Mouse (Mus musculus): Measurements from ENCODE around the gene Dio1. TPM values are rescaled to one million over a fixed set of nuclear protein-coding genes. Genes with fewer than 3 reads are reported as not detected.

Dio1 gene
- polyA plus RNA-seq, 1 experiment from 2014 or later = not detected

DNA sequence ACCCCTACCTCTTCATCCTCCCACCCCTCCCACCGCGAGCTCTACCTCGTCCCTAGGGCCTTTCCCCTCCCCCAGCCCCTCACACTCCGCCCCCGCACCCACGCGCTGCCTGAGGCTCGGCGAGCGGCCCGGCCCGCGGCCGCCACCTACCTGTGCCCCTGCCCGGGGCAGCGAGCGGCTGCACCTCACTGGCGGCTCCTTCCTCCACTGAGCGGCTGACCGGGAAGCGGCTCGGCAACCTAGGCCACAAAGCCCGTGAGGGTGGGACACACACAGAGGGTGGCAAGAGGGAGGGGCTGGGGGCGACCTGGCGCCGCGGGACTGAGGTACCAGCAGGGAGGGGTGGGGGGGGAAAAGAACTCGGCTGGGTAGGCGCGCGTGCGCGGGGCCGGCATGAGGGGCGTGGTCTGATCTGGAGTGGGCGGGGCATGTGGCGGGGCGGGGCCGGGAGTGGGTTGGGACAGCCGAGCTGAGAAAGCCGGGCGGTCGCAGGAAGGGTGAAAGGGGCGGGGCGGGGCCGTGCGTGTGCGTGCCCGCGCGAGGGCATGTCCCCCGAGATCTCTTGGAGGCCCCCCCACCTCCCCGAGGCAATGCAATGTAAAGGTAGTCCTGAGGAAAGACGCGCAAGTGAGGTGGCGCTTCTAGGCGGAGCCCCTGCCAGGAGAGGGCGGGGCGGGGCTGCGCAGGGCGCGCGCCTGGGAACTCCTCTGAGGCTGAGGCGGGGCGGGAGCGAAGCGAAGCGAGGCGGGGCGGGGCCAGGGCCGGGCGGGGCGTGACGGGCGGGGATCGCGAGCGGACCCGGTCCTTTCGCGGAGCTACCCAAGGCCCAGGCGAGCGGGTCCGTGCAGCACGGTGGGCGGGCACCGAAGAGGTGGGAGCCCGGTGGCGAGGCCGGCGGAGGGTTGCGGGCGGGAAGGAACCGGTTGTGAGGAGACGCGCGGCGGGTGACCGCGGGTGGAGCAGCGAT, 53.6 kb downstream of the Dio1 start, which contains the start of the genes Lrrc42 and Hspb11:
Lrrc42 (minus strand) TSS at position 408 of the 967 bp plus-strand sequence.
Hspb11 (plus strand) TSS at position 469 of the 967 bp plus-strand sequence.
- WGBS = under 1% methylated on average over 93 of the region's 101 CpGs
- no peaks in the 10 kb centered on the region for H3K27me3 ChIP-seq (ENCODE audit: poor library complexity, severe bottlenecking)
- H3K36me3 ChIP-seq (replicated peaks) = no peaks in the 10 kb centered on the region
- H3K27ac ChIP-seq = peak within 1 kb of the TSS; percentile 95
- H3K4me1 ChIP-seq = peaks cover 49% of the 10 kb centered on the region
- H3K9me3 ChIP-seq = no peaks in the 10 kb centered on the region
- peak within 1 kb of the TSS; percentile 79 for H3K4me3 ChIP-seq
- peak; percentile 99 for DNase-seq (ENCODE audit: extremely low spot score, low spot score)

DNA sequence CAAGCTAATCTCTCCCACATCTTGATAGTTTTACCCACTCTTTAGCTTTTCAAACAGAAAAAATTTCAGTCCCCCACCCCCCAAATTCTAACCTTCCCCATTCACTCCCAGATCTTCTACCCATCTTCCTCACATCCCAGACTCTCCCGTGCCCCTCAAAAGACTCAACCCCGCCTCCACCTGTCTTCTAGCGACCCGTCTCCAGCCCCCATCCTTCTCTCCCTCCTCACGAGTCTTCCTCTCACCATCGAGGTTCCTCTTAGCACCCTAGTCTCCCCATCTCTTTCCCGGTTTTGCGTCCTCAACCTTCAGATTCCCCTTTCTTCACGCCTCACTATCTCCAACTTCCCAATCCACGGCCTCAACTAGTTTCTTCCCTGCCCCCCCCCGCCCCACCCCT, 54.4 kb downstream of the Dio1 start:
- Histone ChIP-seq H3K27ac (peak overlapping the region; percentile 95), H3K4me1 (peaks cover 49% of the 10 kb centered on the region), H3K27me3 (ENCODE audit: poor library complexity, severe bottlenecking) (no peaks in the 10 kb centered on the region), H3K4me3 (peak overlapping the region; percentile 79), H3K36me3 (replicated peaks) (peaks cover 1% of the 10 kb centered on the region), H3K9me3 (no peaks in the 10 kb centered on the region)
- peak; percentile 17 for DNase-seq (ENCODE audit: extremely low spot score, low spot score)
- under 1% methylated on average over 11 of the region's 11 CpGs for WGBS

DNA sequence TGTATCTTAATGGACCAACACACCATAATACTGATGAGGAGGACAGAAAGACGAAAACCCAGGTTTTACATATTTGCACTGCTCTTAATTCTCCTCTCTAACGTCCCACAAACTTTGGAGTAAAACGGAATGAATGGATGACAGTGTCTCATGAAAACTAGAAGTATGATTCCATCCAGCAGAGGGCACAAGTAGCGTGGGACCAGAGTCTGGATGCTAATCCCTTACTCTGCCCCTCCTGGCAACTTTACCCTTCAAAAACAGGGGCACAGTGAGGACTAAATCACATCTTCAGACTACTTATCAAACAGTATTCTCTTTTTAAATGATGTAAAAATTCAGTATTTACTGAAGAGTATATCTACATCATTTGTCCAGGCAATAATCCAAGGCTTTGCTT, 56.5 kb downstream of the Dio1 start:
- 35% methylated on average over 4 of the region's 4 CpGs for WGBS

DNA sequence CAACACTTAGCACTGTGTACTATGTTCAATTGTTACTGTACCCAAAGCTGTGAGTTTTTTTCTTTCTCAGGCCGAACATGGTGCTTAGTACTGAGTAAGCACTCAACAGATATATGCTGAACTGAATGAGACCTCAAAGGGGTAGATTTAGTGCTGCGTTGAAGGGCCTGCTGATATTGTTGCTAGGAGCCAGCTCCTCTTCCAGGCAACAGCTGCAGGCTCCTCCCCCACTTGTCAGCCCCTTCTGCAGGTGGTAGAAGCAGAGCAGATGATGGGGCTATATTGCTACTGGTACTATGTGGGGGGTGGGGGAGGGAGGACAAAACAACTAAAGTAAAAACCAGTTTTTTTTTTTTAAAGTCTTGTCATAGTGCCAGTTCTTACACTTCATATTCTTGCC, 57.5 kb downstream of the Dio1 start:
- no peak for DNase-seq (ENCODE audit: extremely low spot score, low spot score)
- Histone ChIP-seq H3K4me3 (no peak overlapping the region), H3K4me1 (peaks cover 45% of the 10 kb centered on the region), H3K36me3 (replicated peaks) (peaks cover 24% of the 10 kb centered on the region), H3K9me3 (no peaks in the 10 kb centered on the region), H3K27me3 (ENCODE audit: poor library complexity, severe bottlenecking) (no peaks in the 10 kb centered on the region), H3K27ac (no peak overlapping the region)
- WGBS = 68% methylated on average over 2 of the region's 2 CpGs

More for the DNA sequence above, 56.5 kb downstream of the Dio1 start:
- Histone ChIP-seq H3K36me3 (replicated peaks) (peaks cover 19% of the 10 kb centered on the region), H3K27ac (no peak overlapping the region), H3K4me3 (no peak overlapping the region), H3K27me3 (ENCODE audit: poor library complexity, severe bottlenecking) (no peaks in the 10 kb centered on the region), H3K4me1 (peaks cover 49% of the 10 kb centered on the region), H3K9me3 (no peaks in the 10 kb centered on the region)
- no peak for DNase-seq (ENCODE audit: extremely low spot score, low spot score)

DNA sequence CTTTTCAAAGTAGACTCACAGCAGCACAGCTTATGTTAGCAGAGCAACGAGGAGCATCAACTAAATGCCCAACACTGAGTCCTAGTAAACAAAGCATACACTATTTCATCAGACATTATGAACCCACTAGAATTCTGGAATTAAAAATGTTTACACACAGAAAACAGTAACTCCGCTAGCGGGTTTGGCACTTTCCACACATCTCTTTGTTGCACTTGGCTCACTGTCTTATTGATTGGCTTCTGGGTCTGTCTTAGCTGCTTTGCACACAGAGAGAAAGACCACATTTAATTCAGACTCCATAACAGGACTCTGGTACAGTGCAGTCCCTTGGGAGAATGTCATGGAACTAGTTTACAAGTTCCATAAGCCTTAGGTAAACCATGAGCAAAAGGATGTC, 58.9 kb downstream of the Dio1 start:
- no peaks in the 10 kb centered on the region for H3K9me3 ChIP-seq
- no peaks in the 10 kb centered on the region for H3K27me3 ChIP-seq (ENCODE audit: poor library complexity, severe bottlenecking)
- H3K4me1 ChIP-seq = peaks cover 45% of the 10 kb centered on the region
- no peak overlapping the region for H3K27ac ChIP-seq
- H3K4me3 ChIP-seq = no peak overlapping the region
- DNase-seq (ENCODE audit: extremely low spot score, low spot score) = no peak
- H3K36me3 ChIP-seq (replicated peaks) = peaks cover 37% of the 10 kb centered on the region
- WGBS = 96% methylated on average over 3 of the region's 3 CpGs

DNA sequence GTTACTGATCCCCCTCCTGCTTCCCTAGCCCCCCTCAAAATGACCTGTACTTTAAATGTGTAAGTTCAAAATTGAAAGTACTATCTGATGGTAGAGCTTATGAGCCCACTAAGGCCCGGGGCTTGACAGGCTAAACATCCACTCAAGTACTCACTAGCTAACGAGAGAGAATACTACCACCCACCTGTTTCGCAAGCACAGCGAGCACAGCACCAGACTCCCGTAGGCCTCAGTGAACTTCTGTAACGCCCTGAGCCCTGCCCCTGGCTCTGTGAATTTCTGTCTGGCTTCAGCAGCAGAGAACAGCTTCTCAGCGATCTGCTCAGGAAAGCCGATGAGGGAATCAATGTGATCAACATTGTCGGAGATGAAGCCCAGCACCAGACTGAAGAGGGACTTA, 59.9 kb downstream of the Dio1 start:
- WGBS = 86% methylated on average over 9 of the region's 9 CpGs
- Histone ChIP-seq H3K9me3 (no peaks in the 10 kb centered on the region), H3K36me3 (replicated peaks) (peaks cover 45% of the 10 kb centered on the region), H3K27ac (no peak overlapping the region), H3K4me3 (no peak overlapping the region), H3K27me3 (ENCODE audit: poor library complexity, severe bottlenecking) (no peaks in the 10 kb centered on the region), H3K4me1 (peaks cover 37% of the 10 kb centered on the region)
- no peak for DNase-seq (ENCODE audit: extremely low spot score, low spot score)

DNA sequence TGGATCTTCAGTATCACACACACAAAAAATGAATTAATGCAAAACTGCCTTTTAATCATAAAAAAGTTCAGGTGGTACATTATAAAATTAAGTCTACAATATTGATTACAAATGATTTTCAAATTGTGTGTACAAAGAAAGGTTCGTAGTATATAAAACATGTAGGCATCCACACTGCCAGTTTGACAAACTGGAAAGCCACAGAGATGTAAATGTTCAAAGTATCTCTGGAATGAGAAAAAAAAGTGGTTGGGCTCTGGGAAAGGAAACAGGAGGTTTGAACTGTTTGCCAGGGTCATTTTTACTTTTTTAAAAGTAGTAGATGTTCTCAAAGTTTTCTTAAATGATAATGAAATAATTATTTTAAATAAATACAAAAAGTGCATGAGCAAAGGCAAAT, 60.9 kb downstream of the Dio1 start:
- no peak for DNase-seq (ENCODE audit: extremely low spot score, low spot score)
- WGBS = 91% methylated on average over 1 of the region's 1 CpGs
- H3K27ac ChIP-seq = no peak overlapping the region
- peaks cover 56% of the 10 kb centered on the region for H3K36me3 ChIP-seq (replicated peaks)
- no peaks in the 10 kb centered on the region for H3K9me3 ChIP-seq
- H3K4me1 ChIP-seq = peaks cover 26% of the 10 kb centered on the region
- no peaks in the 10 kb centered on the region for H3K27me3 ChIP-seq (ENCODE audit: poor library complexity, severe bottlenecking)
- H3K4me3 ChIP-seq = no peak overlapping the region

DNA sequence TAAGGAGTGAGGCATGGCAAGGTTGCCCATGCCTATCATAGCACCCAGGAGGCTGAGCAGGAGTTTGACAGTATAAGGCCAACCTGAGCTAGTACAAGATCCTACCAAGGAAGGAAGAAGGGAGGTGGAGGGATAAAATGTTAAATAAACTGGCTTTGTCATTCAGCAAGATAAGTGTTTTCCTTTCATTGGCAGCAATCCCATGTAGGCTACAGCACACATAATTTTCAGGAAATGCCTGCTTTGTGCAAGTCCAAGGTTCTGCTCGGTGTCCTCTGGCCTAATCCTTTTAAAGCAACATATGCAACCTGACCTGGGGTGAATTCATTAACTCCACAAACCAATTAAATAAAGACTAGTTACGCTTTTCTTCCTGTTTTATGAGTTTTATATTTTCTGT, 61.6 kb downstream of the Dio1 start:
- Histone ChIP-seq H3K9me3 (no peaks in the 10 kb centered on the region), H3K4me1 (peaks cover 19% of the 10 kb centered on the region), H3K4me3 (no peak overlapping the region), H3K27ac (no peak overlapping the region), H3K36me3 (replicated peaks) (peaks cover 63% of the 10 kb centered on the region), H3K27me3 (ENCODE audit: poor library complexity, severe bottlenecking) (no peaks in the 10 kb centered on the region)
- 79% methylated on average over 2 of the region's 2 CpGs for WGBS
- no peak for DNase-seq (ENCODE audit: extremely low spot score, low spot score)

DNA sequence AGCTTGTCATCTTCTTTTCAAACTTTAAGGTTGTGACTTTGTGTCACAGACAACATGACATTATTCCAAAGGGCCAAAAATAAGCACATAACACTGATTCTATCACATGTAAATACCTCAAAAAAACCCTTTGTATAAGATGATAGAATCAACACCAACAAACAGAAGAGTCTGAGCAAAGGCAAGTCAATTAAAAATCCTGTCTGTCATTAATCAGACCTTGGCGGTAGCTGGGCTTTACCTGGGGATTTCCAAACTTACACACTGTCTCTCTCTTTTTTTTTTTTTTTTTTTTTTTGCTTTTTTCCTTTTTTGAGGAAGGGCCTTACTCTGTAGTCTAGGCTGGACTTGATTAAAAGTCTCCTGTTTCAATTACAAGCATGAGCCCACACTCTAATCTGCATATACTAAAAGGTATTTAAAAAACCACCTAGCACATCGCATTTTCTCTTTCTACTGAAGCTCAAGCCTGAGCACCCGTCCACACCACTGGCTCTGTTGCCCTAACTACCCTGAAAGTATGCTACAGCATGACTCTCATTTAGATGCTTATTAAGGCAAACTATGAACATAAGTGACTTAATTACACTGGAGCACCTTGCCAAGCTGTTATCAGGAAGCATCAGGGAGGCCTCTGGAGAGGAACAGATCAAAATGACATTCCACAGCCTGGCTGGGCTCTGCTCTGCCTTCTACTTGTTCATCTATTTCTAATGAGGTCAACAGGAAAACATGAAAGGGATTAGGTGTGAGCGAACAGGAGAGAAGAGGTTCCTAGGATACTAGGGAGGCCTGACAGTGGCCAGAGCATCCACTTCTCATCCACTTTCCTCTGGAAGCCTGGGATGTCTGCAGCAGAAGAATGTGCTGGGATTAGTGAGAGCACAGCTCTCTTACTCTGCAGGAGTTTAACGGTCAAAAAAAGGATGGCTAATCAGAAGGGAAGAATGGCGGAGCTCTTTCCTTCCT, 63.3 kb downstream of the Dio1 start:
- no peaks in the 10 kb centered on the region for H3K9me3 ChIP-seq
- H3K4me3 ChIP-seq = no peak overlapping the region
- H3K27ac ChIP-seq = no peak overlapping the region
- H3K27me3 ChIP-seq (ENCODE audit: poor library complexity, severe bottlenecking) = no peaks in the 10 kb centered on the region
- no peak for DNase-seq (ENCODE audit: extremely low spot score, low spot score)
- peaks cover 79% of the 10 kb centered on the region for H3K36me3 ChIP-seq (replicated peaks)
- WGBS = 77% methylated on average over 6 of the region's 6 CpGs
- H3K4me1 ChIP-seq = peaks cover 7% of the 10 kb centered on the region; the same call in 1 of the 2 replicates

Other genes starting within 250 kb of the Dio1 start
- 131 and 132 TPM in 2 replicates for gene Mrpl37, start 240.3 kb downstream of the Dio1 start, polyA plus RNA-seq (2016; fragmentation: Nextera tagmentation; extraction: Ambion mirVana)
- 8.9 and 11.3 TPM in 2 replicates for gene Cyb5rl, start 240.2 kb downstream of the Dio1 start, polyA plus RNA-seq (2016; fragmentation: Nextera tagmentation; extraction: Ambion mirVana)
- gene Cdcp2, start 210.3 kb downstream of the Dio1 start, polyA plus RNA-seq (2016; fragmentation: Nextera tagmentation; extraction: Ambion mirVana) = 0.06 TPM in 1 of 2 replicates, not detected in the other
- 244 and 249 TPM in 2 replicates for gene Tmem59, start 128.8 kb downstream of the Dio1 start, polyA plus RNA-seq (2016; fragmentation: Nextera tagmentation; extraction: Ambion mirVana)
- gene Tceanc2, start 128.1 kb downstream of the Dio1 start, polyA plus RNA-seq (2016; fragmentation: Nextera tagmentation; extraction: Ambion mirVana) = 21.4 and 33.5 TPM in 2 replicates
- gene Ldlrad1, start 98.0 kb downstream of the Dio1 start, polyA plus RNA-seq (2016; fragmentation: Nextera tagmentation; extraction: Ambion mirVana) = not detected in 2 replicates
- 89.5 and 95.6 TPM in 2 replicates for gene Lrrc42, start 53.6 kb downstream of the Dio1 start, polyA plus RNA-seq (2016; fragmentation: Nextera tagmentation; extraction: Ambion mirVana)
- gene Hspb11, start 53.6 kb downstream of the Dio1 start, polyA plus RNA-seq (2016; fragmentation: Nextera tagmentation; extraction: Ambion mirVana) = 20.6 and 23.2 TPM in 2 replicates
- gene Yipf1, start 7.2 kb upstream of the Dio1 start, polyA plus RNA-seq (2016; fragmentation: Nextera tagmentation; extraction: Ambion mirVana) = 37.1 and 38.8 TPM in 2 replicates
- gene Ndc1, start 60.6 kb upstream of the Dio1 start, polyA plus RNA-seq (2016; fragmentation: Nextera tagmentation; extraction: Ambion mirVana) = 55.3 and 62.2 TPM in 2 replicates
- gene Glis1, start 127.4 kb upstream of the Dio1 start, polyA plus RNA-seq (2016; fragmentation: Nextera tagmentation; extraction: Ambion mirVana) = 2.7 and 2.9 TPM in 2 replicates